In genomic region chr7:133750666-133751065, GRCm38 (mm10) we compare ENCODE assay signal across 9 mouse cellular contexts. TPM values are rescaled to one million over a fixed set of nuclear protein-coding genes. Genes with fewer than 3 reads are reported as not detected.
DNase-seq lines count a peak whose midpoint lies in the region; ATAC-seq and TF ChIP-seq lines count a peak whose summit lies in the region.
"Had no signal": no experiment of that assay in that cellular context is flagged by ENCODE, and none has a peak within 500 bp of the region (broad histone marks: within the 10 kb centered on the region; RNA-seq: fewer than 3 reads in every experiment).

No protein-coding gene starts in this region.

- WGBS in heart, embryonic 11.5 days (ENCODE audit: insufficient replicate concordance) = 62% methylated on average over 5 of the region's 5 CpGs
- 82% methylated on average over 5 of the region's 5 CpGs for WGBS in midbrain, embryonic 14.5 days
- WGBS in midbrain, embryonic 15.5 days = 72% methylated on average over 5 of the region's 5 CpGs
- 56% methylated on average over 5 of the region's 5 CpGs for WGBS in intestine, embryonic 15.5 days
- 43% methylated on average over 5 of the region's 5 CpGs for WGBS in stomach, postnatal 0 days

- H3K4me2 ChIP-seq in heart, embryonic 11.5 days = no peak overlapping the region
- H3K4me2 ChIP-seq in midbrain, embryonic 14.5 days (ENCODE audit: low read length) = no peak overlapping the region
- H3K4me2 ChIP-seq in midbrain, embryonic 15.5 days = no peak overlapping the region
- no peak overlapping the region for H3K4me2 ChIP-seq in intestine, embryonic 15.5 days (replicated peaks)
- H3K4me2 ChIP-seq in stomach, postnatal 0 days (replicated peaks; ENCODE audit: low read depth) = no peak overlapping the region

- TF ChIP-seq CTCF in stomach, postnatal 0 days (IDR thresholded peaks at IDR 0.05; ENCODE audit: low read depth) = no peak

- H3K4me1 ChIP-seq in heart, embryonic 11.5 days (ENCODE audit: control insufficient read depth, insufficient read depth, low read length) = peaks cover 32% of the 10 kb centered on the region
- H3K4me1 ChIP-seq in midbrain, embryonic 14.5 days (ENCODE audit: control insufficient read depth, insufficient read depth, low read length) = no peaks in the 10 kb centered on the region
- no peaks in the 10 kb centered on the region for H3K4me1 ChIP-seq in midbrain, embryonic 15.5 days
- H3K4me1 ChIP-seq in intestine, embryonic 15.5 days (replicated peaks) = peaks cover 3% of the 10 kb centered on the region; the same call in 1 of the 2 replicates
- H3K4me1 ChIP-seq in stomach, postnatal 0 days (replicated peaks; ENCODE audit: control insufficient read depth, insufficient read depth) = no peaks in the 10 kb centered on the region

- no peak overlapping the region for H3K4me3 ChIP-seq in heart, embryonic 11.5 days (ENCODE audit: low read depth, low read length)
- no peak overlapping the region for H3K4me3 ChIP-seq in midbrain, embryonic 14.5 days (replicated peaks; ENCODE audit: low read depth, low read length)
- no peak overlapping the region for H3K4me3 ChIP-seq in midbrain, embryonic 15.5 days
- H3K4me3 ChIP-seq in intestine, embryonic 15.5 days (replicated peaks) = no peak overlapping the region
- H3K4me3 ChIP-seq in stomach, postnatal 0 days (ENCODE audit: low read depth, low read length) = no peak overlapping the region

- no peaks in the 10 kb centered on the region for H3K27me3 ChIP-seq in heart, embryonic 11.5 days (ENCODE audit: control insufficient read depth, insufficient read depth, low read length)
- H3K27me3 ChIP-seq in midbrain, embryonic 14.5 days (ENCODE audit: control insufficient read depth, insufficient read depth, low read length) = no peaks in the 10 kb centered on the region
- no peaks in the 10 kb centered on the region for H3K27me3 ChIP-seq in midbrain, embryonic 15.5 days (replicated peaks)
- no peaks in the 10 kb centered on the region for H3K27me3 ChIP-seq in intestine, embryonic 15.5 days (replicated peaks)
- no peaks in the 10 kb centered on the region for H3K27me3 ChIP-seq in stomach, postnatal 0 days (ENCODE audit: control insufficient read depth, insufficient read depth, low read length)

- H3K36me3 ChIP-seq in heart, embryonic 11.5 days (ENCODE audit: control insufficient read depth, insufficient read depth, low read length) = no peaks in the 10 kb centered on the region
- H3K36me3 ChIP-seq in midbrain, embryonic 14.5 days (ENCODE audit: control insufficient read depth, insufficient read depth, low read length) = peaks cover 20% of the 10 kb centered on the region
- no peaks in the 10 kb centered on the region; the same call in 1 of the 2 replicates for H3K36me3 ChIP-seq in midbrain, embryonic 15.5 days (replicated peaks)
- no peaks in the 10 kb centered on the region for H3K36me3 ChIP-seq in intestine, embryonic 15.5 days
- no peaks in the 10 kb centered on the region for H3K36me3 ChIP-seq in stomach, postnatal 0 days (ENCODE audit: control insufficient read depth, insufficient read depth, low read length)

- no peak for TF ChIP-seq EP300 in stomach, postnatal 0 days (optimal IDR thresholded peaks at IDR 0.05)

- no peak for DNase-seq in heart, adult 9 months (ENCODE audit: low spot score in 2 of 2)
- DNase-seq in midbrain, embryonic 14.5 days = no peak
- DNase-seq in stomach, postnatal 0 days (ENCODE audit: low spot score) = peak; percentile 25
- no peak for DNase-seq in ovary, adult 18-20 months (ENCODE audit: low spot score)
- DNase-seq: layer of hippocampus, postnatal 36 days had no signal

- no peak overlapping the region for H3K9ac ChIP-seq in heart, embryonic 11.5 days (ENCODE audit: low read depth, low read length)
- H3K9ac ChIP-seq in midbrain, embryonic 14.5 days (replicated peaks; ENCODE audit: low read length) = no peak overlapping the region
- no peak overlapping the region for H3K9ac ChIP-seq in midbrain, embryonic 15.5 days
- H3K9ac ChIP-seq in intestine, embryonic 15.5 days = no peak overlapping the region
- no peak overlapping the region for H3K9ac ChIP-seq in stomach, postnatal 0 days (ENCODE audit: low read length)

- H3K27ac ChIP-seq in heart, embryonic 11.5 days (ENCODE audit: low read depth, low read length) = peak overlapping the region; percentile 58
- H3K27ac ChIP-seq in midbrain, embryonic 14.5 days (replicated peaks; ENCODE audit: low read depth, low read length) = 0 out of 2 replicates have a peak overlapping the region, but pooled peaks have one; percentile 20
- H3K27ac ChIP-seq in midbrain, embryonic 15.5 days = no peak overlapping the region
- H3K27ac ChIP-seq in intestine, embryonic 15.5 days = no peak overlapping the region
- H3K27ac ChIP-seq in stomach, postnatal 0 days (replicated peaks) = no peak overlapping the region

- no peaks in the 10 kb centered on the region for H3K9me3 ChIP-seq in heart, embryonic 11.5 days (replicated peaks; ENCODE audit: control insufficient read depth, low read length)
- no peaks in the 10 kb centered on the region for H3K9me3 ChIP-seq in midbrain, embryonic 14.5 days (ENCODE audit: control insufficient read depth, low read length)
- H3K9me3 ChIP-seq in midbrain, embryonic 15.5 days = no peaks in the 10 kb centered on the region
- no peaks in the 10 kb centered on the region for H3K9me3 ChIP-seq in intestine, embryonic 15.5 days
- no peaks in the 10 kb centered on the region for H3K9me3 ChIP-seq in stomach, postnatal 0 days (ENCODE audit: control insufficient read depth, low read length)

- ATAC-seq in heart, embryonic 11.5 days (replicated peaks; ENCODE audit: insufficient number of reproducible peaks, low FRiP score, low TSS enrichment) = no peak
- ATAC-seq in midbrain, embryonic 14.5 days (ENCODE audit: low FRiP score, low TSS enrichment) = no peak
- ATAC-seq in midbrain, embryonic 15.5 days (replicated peaks) = no peak
- ATAC-seq in intestine, embryonic 15.5 days = peak; percentile 79
- ATAC-seq in stomach, postnatal 0 days (ENCODE audit: low FRiP score, low TSS enrichment) = peak; percentile 56; the same call in 1 of the 2 replicates
- ATAC-seq in frontal cortex, adult (ENCODE audit: low TSS enrichment) = no peak

RNA-seq across cellular contexts. Expression of gene Fank1, which starts 26.0 kb away (rescaled TPM):
- 0.10 TPM in 1 of 2 replicates, not detected in the other for polyA plus RNA-seq in heart, embryonic 11.5 days (2014; fragmentation: Nextera tagmentation; extraction: Ambion mirVana)
- 3.8 and 3.9 TPM in 2 replicates for polyA plus RNA-seq in midbrain, embryonic 14.5 days (2014; fragmentation: Nextera tagmentation; extraction: Ambion mirVana)
- polyA plus RNA-seq in midbrain, embryonic 15.5 days (2015; fragmentation: Nextera tagmentation; extraction: Ambion mirVana) = 4.0 and 5.5 TPM in 2 replicates
- polyA plus RNA-seq in intestine, embryonic 15.5 days (2015; fragmentation: Nextera tagmentation; extraction: Ambion mirVana) = 0.83 and 1.1 TPM in 2 replicates
- polyA plus RNA-seq in stomach, postnatal 0 days (2015; fragmentation: Nextera tagmentation; extraction: Ambion mirVana) = 0.34 and 0.50 TPM in 2 replicates

RNA-seq across cellular contexts. Expression of gene Dhx32, which starts 31.9 kb away (rescaled TPM):
- polyA plus RNA-seq in heart, embryonic 11.5 days (2014; fragmentation: Nextera tagmentation; extraction: Ambion mirVana) = 24.7 and 30.8 TPM in 2 replicates
- polyA plus RNA-seq in midbrain, embryonic 14.5 days (2014; fragmentation: Nextera tagmentation; extraction: Ambion mirVana) = 34.2 and 46.4 TPM in 2 replicates
- polyA plus RNA-seq in midbrain, embryonic 15.5 days (2015; fragmentation: Nextera tagmentation; extraction: Ambion mirVana) = 42.6 and 43.6 TPM in 2 replicates
- 76.2 and 77.3 TPM in 2 replicates for polyA plus RNA-seq in intestine, embryonic 15.5 days (2015; fragmentation: Nextera tagmentation; extraction: Ambion mirVana)
- polyA plus RNA-seq in stomach, postnatal 0 days (2015; fragmentation: Nextera tagmentation; extraction: Ambion mirVana) = 57.6 and 59.8 TPM in 2 replicates

RNA-seq across cellular contexts. Expression of gene Uros, which starts 40.8 kb away (rescaled TPM):
- 53.0 and 53.6 TPM in 2 replicates for polyA plus RNA-seq in heart, embryonic 11.5 days (2014; fragmentation: Nextera tagmentation; extraction: Ambion mirVana)
- 57.7 and 58.3 TPM in 2 replicates for polyA plus RNA-seq in midbrain, embryonic 14.5 days (2014; fragmentation: Nextera tagmentation; extraction: Ambion mirVana)
- 60.4 and 62.9 TPM in 2 replicates for polyA plus RNA-seq in midbrain, embryonic 15.5 days (2015; fragmentation: Nextera tagmentation; extraction: Ambion mirVana)
- 33.6 and 34.7 TPM in 2 replicates for polyA plus RNA-seq in intestine, embryonic 15.5 days (2015; fragmentation: Nextera tagmentation; extraction: Ambion mirVana)
- 13.3 and 13.9 TPM in 2 replicates for polyA plus RNA-seq in stomach, postnatal 0 days (2015; fragmentation: Nextera tagmentation; extraction: Ambion mirVana)

RNA-seq across cellular contexts. Expression of gene Bccip, which starts 41.5 kb away (rescaled TPM):
- polyA plus RNA-seq in heart, embryonic 11.5 days (2014; fragmentation: Nextera tagmentation; extraction: Ambion mirVana) = 100 and 102 TPM in 2 replicates
- polyA plus RNA-seq in midbrain, embryonic 14.5 days (2014; fragmentation: Nextera tagmentation; extraction: Ambion mirVana) = 76.9 and 89.0 TPM in 2 replicates
- polyA plus RNA-seq in midbrain, embryonic 15.5 days (2015; fragmentation: Nextera tagmentation; extraction: Ambion mirVana) = 91.7 and 95.6 TPM in 2 replicates
- 165 TPM in 2 replicates for polyA plus RNA-seq in intestine, embryonic 15.5 days (2015; fragmentation: Nextera tagmentation; extraction: Ambion mirVana)
- polyA plus RNA-seq in stomach, postnatal 0 days (2015; fragmentation: Nextera tagmentation; extraction: Ambion mirVana) = 100 and 105 TPM in 2 replicates

Comparison
In these comparisons a context has a peak if more than half of its experiments do, and no peak if none do; other contexts are left out.
1. H3K27ac ChIP-seq: peak in heart, embryonic 11.5 days (single experiment) and midbrain, embryonic 14.5 days (single experiment); none in midbrain, embryonic 15.5 days (single experiment), intestine, embryonic 15.5 days (single experiment) and stomach, postnatal 0 days (single experiment).
2. ATAC-seq: peak in intestine, embryonic 15.5 days (single experiment) and stomach, postnatal 0 days (single experiment); none in heart, embryonic 11.5 days (single experiment), midbrain, embryonic 14.5 days (single experiment), midbrain, embryonic 15.5 days (single experiment) and frontal cortex, adult (single experiment).